Mouse (Mus musculus) hindbrain, embryonic 12.5 days (tissue): ENCODE data around the gene Prmt2. TPM values are rescaled to one million over a fixed set of nuclear protein-coding genes. Genes with fewer than 3 reads are reported as not detected.

Source experiments
- ATAC-seq: fragments of 200-750 bp; cut with Nextera tagmentation; 2 replicates; pipeline ENCODE4 v1.8.0; 2017; ENCODE audit warnings: moderate TSS enrichment; ENCODE audit not compliant: low FRiP score
- H3K27ac ChIP-seq: fragments of 300-500 bp; sonication (generic); 2 replicates; pipeline ENCODE4 v1.5.1; 2016; ENCODE audit warnings: mild to moderate bottlenecking
- H3K27me3 ChIP-seq: fragments of 300-500 bp; sonication (generic); 2 replicates; pipeline ENCODE4 v1.6.1; 2016; ENCODE audit warnings: mild to moderate bottlenecking
- H3K36me3 ChIP-seq: fragments of 300-500 bp; sonication (generic); 2 replicates; pipeline ENCODE4 v1.6.1; 2016; ENCODE audit warnings: mild to moderate bottlenecking
- H3K4me1 ChIP-seq: fragments of 300-500 bp; sonication (generic); 2 replicates; pipeline ENCODE4 v1.6.1; 2016
- H3K4me2 ChIP-seq: fragments of 300-500 bp; sonication (generic); replicated peaks from 2 replicates; pipeline ENCODE4 v1.6.1; 2016; ENCODE audit warnings: mild to moderate bottlenecking
- H3K4me3 ChIP-seq: fragments of 300-500 bp; sonication (generic); 2 replicates; pipeline ENCODE4 v1.5.1; 2016; ENCODE audit warnings: mild to moderate bottlenecking
- H3K9ac ChIP-seq: fragments of 300-500 bp; sonication (generic); 2 replicates; pipeline ENCODE4 v1.6.1; 2016; ENCODE audit warnings: mild to moderate bottlenecking, moderate library complexity
- H3K9me3 ChIP-seq: fragments of 300-500 bp; sonication (generic); replicated peaks from 2 replicates; pipeline ENCODE4 v1.6.1; 2016; ENCODE audit warnings: mild to moderate bottlenecking
- WGBS: fragments of 180-500 bp; shearing (Covaris S2); methylation state at CpG from one replicate; pipeline ENCODE4 v1.1.7; 2016; 5-methylcytosine and 5-hydroxymethylcytosine counted together
- polyA plus RNA-seq: library from polyadenylated mRNA; unstranded; fragments of >200 nt; fragmentation: Nextera tagmentation; extraction: Ambion mirVana; gene quantifications from 2 replicates; pipeline ENCODE4 v1.2.1, GENCODE M21; 2016

The Prmt2 gene
- 133 and 137 TPM in 2 replicates for polyA plus RNA-seq

DNA sequence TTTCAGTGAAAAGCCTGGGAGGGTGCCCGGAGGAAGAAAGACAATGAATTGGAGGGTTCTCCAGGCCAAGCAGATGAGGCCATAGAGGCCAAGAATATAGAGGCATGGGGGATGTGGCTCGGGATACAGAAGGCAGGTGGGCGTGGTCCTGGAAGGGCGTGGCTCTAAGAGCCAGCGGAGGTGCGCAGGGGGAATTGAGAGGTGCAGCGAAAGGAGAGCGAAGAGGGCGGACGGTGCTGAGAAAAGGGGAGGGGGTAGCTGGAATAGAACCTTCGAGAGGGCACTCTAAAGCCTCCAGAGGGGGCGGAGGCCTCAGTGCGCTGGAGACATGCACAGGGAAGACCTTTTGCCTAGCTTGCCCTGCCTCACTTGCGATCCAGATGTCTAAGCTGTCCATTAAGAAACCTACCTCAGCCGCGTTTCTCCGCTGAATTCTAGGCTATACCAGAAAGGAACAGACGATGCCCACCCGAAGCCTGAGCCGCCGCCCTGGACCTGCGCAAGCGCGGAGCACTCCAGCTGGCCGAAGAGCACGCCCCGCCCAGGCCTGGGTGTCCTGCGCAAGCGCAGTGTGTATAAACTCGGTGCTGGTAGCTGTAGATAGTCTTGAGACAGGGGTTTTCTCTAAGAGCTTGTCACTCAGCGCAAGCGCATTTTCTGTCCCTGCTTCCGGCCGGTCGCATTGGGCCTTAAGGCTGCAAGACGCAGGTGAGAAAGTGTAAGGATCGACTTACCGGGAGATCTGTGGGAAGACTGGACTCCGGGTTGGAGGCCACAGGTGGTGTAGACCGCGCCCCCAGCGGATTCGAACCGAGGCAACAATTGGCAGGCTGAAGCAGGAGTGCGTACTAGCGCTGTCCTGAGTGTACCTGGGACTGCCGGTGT, at the start of gene Prmt2:
Gene Prmt2 (minus strand): TSS at position 525 of the 885 bp plus-strand sequence.
- no peaks in the 10 kb centered on the region for H3K27me3 ChIP-seq
- H3K9ac ChIP-seq: peak within 1 kb of the TSS; percentile 77
- H3K27ac ChIP-seq: peak within 1 kb of the TSS; percentile 93
- H3K36me3 ChIP-seq: peaks cover 5% of the 10 kb centered on the region
- WGBS: 1% methylated on average over 45 of the region's 47 CpGs
- H3K9me3 ChIP-seq: no peaks in the 10 kb centered on the region
- H3K4me3 ChIP-seq: peak within 1 kb of the TSS; percentile 63
- peak; percentile 98 for ATAC-seq
- peaks cover 24% of the 10 kb centered on the region for H3K4me1 ChIP-seq
- H3K4me2 ChIP-seq: peak within 1 kb of the TSS; percentile 69

DNA sequence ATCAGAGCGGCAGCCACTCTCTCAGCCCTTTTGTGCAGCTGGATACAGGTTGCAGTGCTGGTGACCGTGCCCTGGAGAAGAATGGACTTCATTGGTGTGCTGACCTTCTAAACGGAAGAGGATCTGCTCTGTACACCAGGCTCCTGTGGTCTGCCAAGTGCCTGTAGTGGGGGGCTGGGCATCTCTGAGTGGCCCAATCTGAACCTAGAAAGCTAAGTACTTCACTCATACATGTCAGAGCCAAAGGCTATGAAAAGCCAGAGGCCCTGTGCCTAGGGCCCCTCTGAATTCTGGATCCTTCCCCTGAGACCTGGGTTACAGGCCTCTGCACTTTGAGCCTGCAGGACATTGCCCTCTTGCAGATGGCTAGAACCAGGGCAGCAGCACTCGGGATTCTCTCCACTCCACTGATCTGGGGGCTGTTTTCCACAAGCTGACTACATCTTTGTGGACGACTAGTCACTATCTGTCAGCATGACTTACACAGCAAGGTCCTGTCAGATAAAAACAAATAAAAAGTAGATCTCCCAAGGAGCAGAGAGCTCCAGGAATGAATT, 41.0 kb upstream of the Prmt2 start:
- Histone ChIP-seq H3K27me3 (no peaks in the 10 kb centered on the region), H3K36me3 (peaks cover 73% of the 10 kb centered on the region), H3K9ac (no peak overlapping the region), H3K4me2 (no peak overlapping the region), H3K4me3 (no peak overlapping the region), H3K4me1 (no peaks in the 10 kb centered on the region), H3K9me3 (no peaks in the 10 kb centered on the region), H3K27ac (no peak overlapping the region)
- 79% methylated on average over 5 of the region's 5 CpGs for WGBS
- no peak for ATAC-seq

DNA sequence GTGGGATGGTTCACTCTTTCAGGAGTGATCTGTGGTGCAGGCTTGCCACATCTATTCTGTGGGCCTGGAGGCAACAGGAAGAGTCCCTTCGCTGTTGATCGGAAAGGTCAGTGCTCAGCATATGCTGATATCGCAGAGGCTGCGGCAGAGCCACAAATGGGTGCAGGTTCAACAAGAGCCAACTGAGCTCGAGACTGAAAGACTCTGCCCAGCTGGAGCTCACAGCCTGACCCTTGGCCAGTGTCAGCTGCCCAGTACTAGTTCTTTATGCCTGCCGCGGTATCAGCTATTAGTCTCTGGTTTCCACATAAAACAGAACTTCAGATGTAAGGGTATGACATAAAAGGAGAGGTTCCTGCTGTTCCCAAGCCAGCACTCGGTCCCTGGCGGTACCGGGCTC, 37.6 kb upstream of the Prmt2 start:
- no peak for ATAC-seq
- no peak overlapping the region for H3K27ac ChIP-seq
- no peak overlapping the region for H3K9ac ChIP-seq
- H3K36me3 ChIP-seq: peaks cover 70% of the 10 kb centered on the region
- H3K27me3 ChIP-seq: no peaks in the 10 kb centered on the region
- WGBS: 83% methylated on average over 10 of the region's 10 CpGs
- no peak overlapping the region for H3K4me3 ChIP-seq
- no peak overlapping the region for H3K4me2 ChIP-seq
- no peaks in the 10 kb centered on the region for H3K9me3 ChIP-seq
- H3K4me1 ChIP-seq: no peaks in the 10 kb centered on the region

DNA sequence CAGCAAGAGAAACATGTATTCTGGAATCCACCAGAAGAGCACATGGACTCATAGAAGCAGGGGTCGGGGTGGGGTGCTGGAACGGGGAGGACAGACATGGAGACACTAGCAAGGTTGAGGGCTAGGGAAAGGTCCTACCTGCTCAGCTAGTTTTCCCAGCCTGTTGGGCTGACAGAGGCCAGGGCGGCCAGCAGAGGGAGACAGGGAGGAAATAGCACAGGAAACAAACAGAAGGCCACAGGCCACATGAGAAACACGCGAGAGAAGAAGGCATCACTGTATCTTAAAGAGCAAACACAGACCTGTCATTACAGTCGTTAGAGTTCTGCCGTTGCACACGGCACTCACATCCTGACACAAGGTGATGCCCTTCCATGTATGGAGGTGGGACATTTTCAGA, 33.6 kb upstream of the Prmt2 start:
- ATAC-seq: no peak
- peaks cover 85% of the 10 kb centered on the region for H3K36me3 ChIP-seq
- WGBS: 56% methylated on average over 8 of the region's 8 CpGs
- H3K4me2 ChIP-seq: no peak overlapping the region
- no peak overlapping the region for H3K27ac ChIP-seq
- no peaks in the 10 kb centered on the region for H3K27me3 ChIP-seq
- no peak overlapping the region for H3K9ac ChIP-seq
- no peaks in the 10 kb centered on the region for H3K9me3 ChIP-seq
- H3K4me3 ChIP-seq: no peak overlapping the region
- H3K4me1 ChIP-seq: no peaks in the 10 kb centered on the region

DNA sequence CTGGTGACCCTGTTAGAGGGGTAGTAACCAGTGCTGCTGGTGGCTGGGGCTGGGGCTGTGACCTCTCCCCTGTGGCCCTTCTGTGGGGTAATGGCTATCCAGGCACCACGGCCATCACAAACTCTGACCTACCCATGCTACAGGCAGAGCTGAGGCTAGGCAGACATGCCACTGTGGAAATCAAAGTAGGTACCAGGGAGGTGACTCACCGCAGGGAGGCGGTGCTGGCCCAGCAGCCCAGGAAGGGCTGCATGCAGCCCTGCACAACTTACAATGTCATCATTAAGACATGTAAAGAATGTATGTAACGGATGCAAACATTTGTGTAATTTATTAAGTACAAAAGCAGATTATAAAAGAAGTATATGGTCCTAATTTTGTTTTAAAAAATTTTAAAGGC, 24.8 kb upstream of the Prmt2 start:
- peaks cover 5% of the 10 kb centered on the region; the same call in 1 of the 2 replicates for H3K4me1 ChIP-seq
- H3K27me3 ChIP-seq: no peaks in the 10 kb centered on the region
- H3K27ac ChIP-seq: no peak overlapping the region
- H3K9me3 ChIP-seq: no peaks in the 10 kb centered on the region
- H3K9ac ChIP-seq: no peak overlapping the region
- no peak for ATAC-seq
- no peak overlapping the region for H3K4me3 ChIP-seq
- WGBS: 71% methylated on average over 4 of the region's 4 CpGs
- peaks cover 34% of the 10 kb centered on the region for H3K36me3 ChIP-seq
- no peak overlapping the region for H3K4me2 ChIP-seq

DNA sequence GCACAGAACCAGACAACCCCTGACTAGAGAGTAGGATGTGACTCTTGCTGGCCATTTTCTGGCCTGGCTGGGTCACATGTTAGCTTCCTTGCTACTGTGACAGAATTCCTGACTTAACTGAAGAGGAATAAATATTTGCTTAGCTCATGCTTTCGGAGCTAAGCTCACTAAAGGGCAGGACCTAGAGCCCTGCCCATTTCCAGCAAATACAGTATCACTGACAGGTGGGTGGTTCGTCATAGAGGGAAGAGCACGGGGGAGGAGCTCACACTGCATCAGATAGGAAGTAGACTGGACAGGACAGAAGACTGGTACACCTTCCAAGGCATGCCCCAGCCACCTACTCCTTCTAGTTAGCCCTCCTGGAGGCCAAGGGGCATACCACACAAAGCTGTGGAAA, 23.8 kb upstream of the Prmt2 start:
- 81% methylated on average over 3 of the region's 3 CpGs for WGBS
- 0 out of 2 replicates have a peak, but pooled peaks have one; percentile 32 for ATAC-seq
- Histone ChIP-seq H3K27me3 (no peaks in the 10 kb centered on the region), H3K9me3 (no peaks in the 10 kb centered on the region), H3K36me3 (peaks cover 28% of the 10 kb centered on the region), H3K27ac (no peak overlapping the region), H3K4me2 (no peak overlapping the region), H3K9ac (no peak overlapping the region), H3K4me1 (peaks cover 5% of the 10 kb centered on the region; the same call in 1 of the 2 replicates), H3K4me3 (no peak overlapping the region)

DNA sequence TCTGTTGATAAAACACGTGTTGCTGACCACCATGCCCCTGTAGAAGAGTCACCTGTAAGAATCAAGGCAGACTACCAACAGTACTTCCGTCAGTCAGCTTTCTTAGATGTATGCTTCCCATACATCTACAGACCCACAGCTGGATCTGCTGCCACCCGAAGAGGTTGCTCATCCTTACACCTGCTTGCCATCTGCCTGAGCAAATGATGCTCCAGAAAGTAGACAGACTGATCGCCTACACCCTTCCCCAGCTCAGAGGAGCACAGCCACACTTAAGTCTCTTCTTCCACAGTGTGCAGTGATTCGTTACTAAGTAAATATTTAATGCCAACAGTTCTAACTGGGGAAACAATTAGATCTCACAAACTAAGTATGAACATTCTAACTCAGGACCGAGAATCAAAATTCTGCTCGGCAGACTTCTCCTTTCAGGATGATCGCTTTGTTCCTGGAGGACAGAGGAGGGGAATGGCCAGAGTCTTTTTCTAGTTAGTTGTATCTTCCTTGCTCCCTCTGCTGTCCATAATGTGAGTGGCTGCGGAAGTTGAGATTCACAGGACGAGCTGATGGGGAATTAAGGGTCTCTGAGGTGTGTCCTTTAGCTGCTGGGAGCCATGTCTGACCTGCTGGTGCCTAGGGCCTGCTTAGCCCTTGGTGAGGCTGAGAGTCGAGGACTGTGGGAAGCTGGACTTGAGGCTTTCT, 22.8 kb upstream of the Prmt2 start:
- H3K27me3 ChIP-seq: no peaks in the 10 kb centered on the region
- no peak overlapping the region for H3K27ac ChIP-seq
- 52% methylated on average over 11 of the region's 11 CpGs for WGBS
- H3K4me1 ChIP-seq: peaks cover 7% of the 10 kb centered on the region; the same call in 1 of the 2 replicates
- no peaks in the 10 kb centered on the region for H3K9me3 ChIP-seq
- no peak overlapping the region for H3K9ac ChIP-seq
- no peak overlapping the region for H3K4me3 ChIP-seq
- no peak overlapping the region for H3K4me2 ChIP-seq
- H3K36me3 ChIP-seq: peaks cover 19% of the 10 kb centered on the region
- no peak for ATAC-seq

DNA sequence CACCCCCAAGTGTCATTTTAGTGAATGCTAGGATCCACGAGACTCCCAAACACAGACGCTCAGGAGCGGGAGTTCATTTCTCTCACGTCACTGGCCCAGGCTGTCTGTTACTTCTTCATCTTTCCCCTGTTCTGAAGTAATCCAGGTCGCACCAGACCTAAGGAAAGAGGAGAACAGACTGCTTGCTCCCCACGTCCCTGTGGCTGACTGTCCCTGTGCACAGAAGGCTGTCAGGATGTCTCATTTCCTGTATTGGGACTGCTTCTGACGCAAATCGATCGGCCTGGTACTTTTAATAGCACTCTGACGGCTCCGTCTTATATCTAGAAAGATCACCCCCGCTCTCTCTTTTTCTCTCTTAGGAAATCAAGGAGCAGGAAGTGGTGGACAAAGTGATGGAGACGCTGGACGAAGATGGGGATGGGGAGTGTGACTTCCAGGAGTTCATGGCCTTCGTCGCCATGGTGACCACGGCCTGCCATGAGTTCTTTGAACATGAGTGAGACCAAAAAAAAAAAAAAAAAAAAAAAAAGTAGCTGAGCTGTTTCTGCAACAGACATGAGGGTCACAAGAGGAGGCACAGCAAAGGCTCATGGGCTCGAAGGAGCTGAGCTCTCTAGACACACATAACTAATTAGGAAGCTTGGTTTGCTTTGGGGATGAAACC, 22.0 kb upstream of the Prmt2 start:
- WGBS: 66% methylated on average over 18 of the region's 18 CpGs
- Histone ChIP-seq H3K4me3 (no peak overlapping the region), H3K9ac (no peak overlapping the region), H3K36me3 (peaks cover 11% of the 10 kb centered on the region; the same call in 1 of the 2 replicates), H3K27ac (no peak overlapping the region), H3K27me3 (no peaks in the 10 kb centered on the region), H3K9me3 (no peaks in the 10 kb centered on the region), H3K4me2 (no peak overlapping the region), H3K4me1 (peaks cover 8% of the 10 kb centered on the region; the same call in 1 of the 2 replicates)
- ATAC-seq: no peak

DNA sequence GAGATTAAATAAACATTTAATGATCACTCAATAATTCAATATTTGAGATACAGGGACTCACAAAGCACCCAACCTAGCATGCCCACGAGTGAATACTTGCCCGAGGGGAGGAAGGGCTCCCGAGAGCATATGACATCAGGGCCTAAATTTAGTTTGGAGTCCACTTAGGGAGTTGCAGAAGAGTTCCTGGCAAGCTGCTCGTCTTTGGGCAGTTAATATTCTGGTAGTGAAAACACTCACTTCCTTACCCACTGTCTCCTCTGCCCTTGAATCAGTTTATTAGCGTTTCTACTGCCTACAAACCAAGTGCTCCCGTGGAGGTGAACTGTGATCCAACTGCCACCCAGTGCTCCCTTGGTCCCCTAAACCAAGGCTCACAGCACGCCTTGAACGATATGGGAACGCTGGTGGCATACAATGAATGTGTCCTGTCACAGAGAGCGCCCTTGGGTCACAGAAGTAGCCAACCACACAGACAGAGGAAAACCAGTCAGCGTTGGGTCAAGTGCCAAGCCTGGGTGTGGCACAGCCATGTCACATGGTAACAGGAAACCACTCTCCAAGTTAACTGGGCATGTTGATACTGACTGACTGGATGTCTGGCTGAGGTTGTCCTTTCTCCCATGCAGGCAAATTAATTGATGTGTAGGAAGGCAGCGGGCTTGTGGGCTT, 20.2 kb upstream of the Prmt2 start:
- 84% methylated on average over 12 of the region's 12 CpGs for WGBS
- Histone ChIP-seq H3K9me3 (no peaks in the 10 kb centered on the region), H3K36me3 (peaks cover 4% of the 10 kb centered on the region; the same call in 1 of the 2 replicates), H3K27me3 (no peaks in the 10 kb centered on the region), H3K27ac (no peak overlapping the region), H3K9ac (no peak overlapping the region), H3K4me2 (no peak overlapping the region), H3K4me1 (peaks cover 13% of the 10 kb centered on the region; the same call in 1 of the 2 replicates), H3K4me3 (no peak overlapping the region)
- no peak for ATAC-seq

DNA sequence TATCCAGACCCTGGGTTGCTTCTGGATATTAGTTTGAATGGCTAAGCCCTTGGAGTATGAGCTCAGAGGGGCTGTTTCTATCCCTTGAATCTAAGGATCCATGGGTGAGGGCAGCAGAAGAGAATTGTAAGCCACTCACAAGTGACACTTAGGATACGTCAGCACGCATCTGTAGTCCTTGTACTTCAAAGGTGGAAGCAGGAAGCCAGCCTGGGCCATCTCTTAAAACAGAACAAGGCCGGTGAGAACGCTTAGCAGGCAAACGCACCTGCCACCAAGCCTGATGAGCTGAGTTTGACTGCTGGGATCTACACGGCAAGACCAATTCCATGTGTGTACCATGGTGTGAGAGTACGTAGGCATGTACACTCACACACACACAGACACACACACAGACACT, 19.6 kb upstream of the Prmt2 start:
- Histone ChIP-seq H3K27ac (no peak overlapping the region), H3K4me1 (peaks cover 13% of the 10 kb centered on the region; the same call in 1 of the 2 replicates), H3K27me3 (no peaks in the 10 kb centered on the region), H3K4me3 (no peak overlapping the region), H3K9ac (no peak overlapping the region), H3K36me3 (peaks cover 4% of the 10 kb centered on the region; the same call in 1 of the 2 replicates), H3K9me3 (no peaks in the 10 kb centered on the region), H3K4me2 (no peak overlapping the region)
- ATAC-seq: no peak
- 94% methylated on average over 7 of the region's 7 CpGs for WGBS

DNA sequence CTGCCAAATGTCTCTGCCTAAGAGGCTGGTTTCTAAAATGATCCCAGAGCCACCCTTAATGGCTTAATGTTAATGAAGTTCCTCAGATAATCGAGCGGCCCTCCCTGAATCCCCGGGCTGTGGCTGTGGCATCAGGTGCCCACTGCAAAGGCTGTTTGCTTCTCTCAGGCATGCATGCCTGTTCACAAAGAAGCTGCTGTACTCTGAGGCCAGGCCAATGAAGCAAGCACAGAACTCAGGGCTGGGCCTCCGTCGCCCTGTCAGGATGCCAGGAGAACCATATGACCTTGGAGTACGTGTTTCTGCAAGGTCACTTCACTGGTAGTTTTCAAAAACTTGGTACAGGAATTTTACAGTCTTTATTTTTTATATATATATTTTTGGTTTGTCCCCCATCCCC, 18.0 kb upstream of the Prmt2 start:
- WGBS: 64% methylated on average over 6 of the region's 6 CpGs
- Histone ChIP-seq H3K4me2 (no peak overlapping the region), H3K9me3 (no peaks in the 10 kb centered on the region), H3K36me3 (0 out of 2 replicates have a peak, but pooled peaks cover 4% of the 10 kb centered on the region), H3K27ac (no peak overlapping the region), H3K4me3 (no peak overlapping the region), H3K9ac (no peak overlapping the region), H3K4me1 (peaks cover 13% of the 10 kb centered on the region; the same call in 1 of the 2 replicates), H3K27me3 (no peaks in the 10 kb centered on the region)
- no peak for ATAC-seq
